Mouse (Mus musculus): ENCODE measurements at regions not wholly inside any gene's neighbourhood (a gene's known extent, or its start where the extent isn't known, plus 50 kb on each side); places are given as distances from the start of the nearest gene placed in this dataset.

DNA sequence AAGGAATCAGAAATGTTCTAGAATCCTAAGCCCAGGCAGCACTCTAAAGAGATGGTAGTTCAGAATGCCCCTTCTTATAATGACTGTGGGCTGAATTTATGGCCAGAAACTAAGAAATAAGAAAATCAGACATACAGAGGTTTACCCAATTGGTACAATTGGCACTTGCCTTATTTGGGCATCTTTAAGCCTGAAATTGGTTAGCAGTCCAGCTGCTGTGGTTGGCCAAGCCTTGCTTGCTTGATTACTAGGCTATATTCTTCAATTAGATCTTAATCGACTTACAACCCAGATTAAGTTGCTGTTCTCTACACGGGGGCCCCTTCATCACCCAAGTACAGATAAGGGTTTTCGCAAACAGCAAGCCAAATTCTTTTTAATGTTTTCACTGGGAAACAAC is 60.1 kb upstream of the Thbs1 start:
- no peak for TF ChIP-seq POLR2A (IDR thresholded peaks at IDR 0.05; ENCODE audit: insufficient read depth, low read depth, low read length)
- no peak for TF ChIP-seq EP300 (IDR thresholded peaks at IDR 0.05; ENCODE audit: insufficient read depth, low read depth, low read length)
